Mouse (Mus musculus): ENCODE measurements around the gene F12. TPM values are rescaled to one million over a fixed set of nuclear protein-coding genes. Genes with fewer than 3 reads are reported as not detected.

Gene F12
- total and polyA plus RNA-seq, 3 experiments: not detected

- Histone ChIP-seq H3K4me1 (ENCODE audit: control insufficient read depth in 1 of 2, insufficient read depth in 2 of 2, low read length in 2 of 2) (0 out of 4 replicates have a peak, but pooled peaks cover 0 to 3% of the 10 kb centered on the region in 2 experiments), H3K4me3 (ENCODE audit: control insufficient read depth in 1 of 2, insufficient read depth in 1 of 2, low read depth in 2 of 2, low read length in 2 of 2) (peak overlapping the region; percentile 36 to 45), H3K27me3 (ENCODE audit: control insufficient read depth in 1 of 2, insufficient read depth in 2 of 2, low read length in 2 of 2) (peaks cover 2 to 6% of the 10 kb centered on the region in 2 experiments; a peak in 2 of 4 replicates), H3K79me2 (ENCODE audit: control insufficient read depth, insufficient read depth, low read length, poor library complexity) (no peaks in the 10 kb centered on the region), H3K9me3 (replicated peaks; ENCODE audit: insufficient read depth, low read length) (no peaks in the 10 kb centered on the region), H3K27ac (ENCODE audit: control insufficient read depth, low read depth, low read length) (peak overlapping the region; percentile 31; the same call in 1 of the 2 replicates), H3K9ac (ENCODE audit: control insufficient read depth, low read depth, low read length, poor library complexity, severe bottlenecking) (peak overlapping the region; percentile 56), H3K36me3 (ENCODE audit: control insufficient read depth in 1 of 2, insufficient read depth in 2 of 2, low read length in 2 of 2) (no peaks in the 10 kb centered on the region)
- TF ChIP-seq NRF1 (IDR thresholded peaks at IDR 0.05; ENCODE audit: insufficient read depth, low read depth, low read length, poor library complexity, severe bottlenecking) (no peak), MYB (IDR thresholded peaks at IDR 0.05; ENCODE audit: low read depth, low read length) (no peak), POLR2A (IDR thresholded peaks at IDR 0.05; ENCODE audit: control insufficient read depth in 1 of 2, insufficient read depth in 1 of 2, low read depth in 1 of 2, low read length in 2 of 2, poor library complexity in 1 of 2) (0 out of 4 replicates have a peak, but pooled peaks of 1 of the 2 experiments have one; percentile 11), KAT2A (conservative IDR thresholded peaks at IDR 0.05; ENCODE audit: low read depth, low read length) (no peak)
- DNase-seq (ENCODE audit: low read depth, low spot score): no peak
Measured at GRCm38 (mm10) chr13:55405783-55406390, 20.7 kb downstream of the F12 start.

DNA sequence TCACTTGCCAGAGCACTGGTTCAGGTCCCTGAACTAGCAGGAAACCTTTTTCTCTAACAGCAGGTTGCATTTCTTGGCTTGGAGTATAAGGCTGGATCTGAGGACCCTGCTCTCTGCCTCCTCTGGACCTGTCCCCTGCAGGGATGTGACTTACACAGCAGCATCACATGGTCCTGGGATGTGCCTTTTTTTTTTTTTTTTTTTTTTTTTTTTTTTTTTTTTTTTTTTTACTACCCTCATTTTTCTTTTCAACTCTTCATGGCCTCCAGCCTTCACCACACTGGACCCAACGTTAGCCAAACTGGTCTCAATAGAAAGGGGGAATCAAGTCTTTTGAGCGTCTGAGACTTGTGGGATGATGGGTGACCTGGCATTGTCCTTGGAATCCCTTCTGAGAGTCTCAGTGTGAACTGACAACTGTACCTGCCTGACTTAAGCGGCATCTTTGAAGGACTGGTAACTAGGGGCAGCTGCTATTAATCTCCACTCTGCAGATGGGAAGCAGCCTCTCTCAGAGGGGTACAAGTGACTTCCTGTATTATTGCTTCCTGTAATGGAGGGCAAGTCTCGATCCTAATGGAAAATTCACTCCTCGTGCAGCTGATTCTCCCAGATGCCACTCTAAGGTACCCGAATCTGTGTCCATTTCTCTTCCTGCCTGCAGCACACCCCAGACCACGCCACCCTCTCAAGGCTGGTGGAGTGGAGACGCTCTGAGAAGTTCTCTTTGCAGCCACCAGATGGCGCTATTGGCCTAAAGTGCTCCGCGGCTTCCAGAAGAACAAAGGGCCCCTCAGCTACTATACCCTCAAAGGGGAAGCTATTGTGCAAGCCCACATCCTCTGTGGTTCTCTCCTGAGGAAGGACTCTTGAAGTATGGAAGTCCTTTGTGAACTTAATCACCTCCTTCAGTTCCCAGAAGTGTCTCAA is 21.5 kb downstream of the F12 start:
- Histone ChIP-seq H3K4me3 (ENCODE audit: control insufficient read depth in 1 of 2, insufficient read depth in 1 of 2, low read depth in 2 of 2, low read length in 2 of 2) (peak overlapping the region; percentile 36 to 45), H3K27ac (ENCODE audit: control insufficient read depth, low read depth, low read length) (peak overlapping the region; percentile 31; the same call in 1 of the 2 replicates), H3K9ac (ENCODE audit: control insufficient read depth, low read depth, low read length, poor library complexity, severe bottlenecking) (peak overlapping the region; percentile 56), H3K36me3 (ENCODE audit: control insufficient read depth in 1 of 2, insufficient read depth in 2 of 2, low read length in 2 of 2) (no peaks in the 10 kb centered on the region), H3K9me3 (replicated peaks; ENCODE audit: insufficient read depth, low read length) (no peaks in the 10 kb centered on the region), H3K79me2 (ENCODE audit: control insufficient read depth, insufficient read depth, low read length, poor library complexity) (no peaks in the 10 kb centered on the region), H3K4me1 (ENCODE audit: control insufficient read depth in 1 of 2, insufficient read depth in 2 of 2, low read length in 2 of 2) (0 out of 4 replicates have a peak, but pooled peaks cover 0 to 3% of the 10 kb centered on the region in 2 experiments), H3K27me3 (ENCODE audit: control insufficient read depth in 1 of 2, insufficient read depth in 2 of 2, low read length in 2 of 2) (peaks cover 2 to 10% of the 10 kb centered on the region in 2 experiments; a peak in 3 of 4 replicates)
- DNase-seq (ENCODE audit: low read depth, low spot score): peak; percentile 92
- TF ChIP-seq ZKSCAN1 (IDR thresholded peaks at IDR 0.05; ENCODE audit: low read depth, low read length): no peak
- TF ChIP-seq GATA1 (IDR thresholded peaks at IDR 0.05; ENCODE audit: low read depth, low read length): no peak
- TF ChIP-seq CTCF (IDR thresholded peaks at IDR 0.05 in 2 of 3, conservative IDR thresholded peaks at IDR 0.05 in 1 of 3; ENCODE audit: control insufficient read depth in 1 of 3, insufficient read depth in 1 of 3, low read depth in 2 of 3, low read length in 3 of 3, poor library complexity in 1 of 3, severe bottlenecking in 1 of 3): peak; percentile 92 to 100 (median 99); a peak in 5 of 6 replicates
- no peak for TF ChIP-seq E2F4 (IDR thresholded peaks at IDR 0.05; ENCODE audit: borderline replicate concordance, low read depth, low read length)
- TF ChIP-seq MYC (IDR thresholded peaks at IDR 0.05; ENCODE audit: low read depth, low read length): peak; percentile 39; the same call in 1 of the 2 replicates
- peak; percentile 40 for TF ChIP-seq TAL1 (IDR thresholded peaks at IDR 0.05; ENCODE audit: low read length)
- TF ChIP-seq POLR2AphosphoS5 (IDR thresholded peaks at IDR 0.05; ENCODE audit: borderline replicate concordance, low read depth, low read length): no peak
- TF ChIP-seq GABPA (IDR thresholded peaks at IDR 0.05; ENCODE audit: low read depth, low read length): no peak
- TF ChIP-seq RAD21 (IDR thresholded peaks at IDR 0.05; ENCODE audit: low read depth, low read length): peak; percentile 97
- no peak for TF ChIP-seq MEF2A (IDR thresholded peaks at IDR 0.05; ENCODE audit: extremely low read depth, insufficient replicate concordance, low read depth, low read length, poor library complexity, severe bottlenecking)
- no peak for TF ChIP-seq USF2 (IDR thresholded peaks at IDR 0.05; ENCODE audit: borderline replicate concordance in 1 of 2, insufficient read depth in 1 of 2, low read depth in 1 of 2, low read length in 2 of 2)
- TF ChIP-seq TBP (IDR thresholded peaks at IDR 0.05; ENCODE audit: low read depth, low read length): peak; percentile 72; the same call in 1 of the 2 replicates
- TF ChIP-seq MAZ (IDR thresholded peaks at IDR 0.05; ENCODE audit: low read depth, low read length): peak; percentile 62; the same call in 1 of the 2 replicates
- no peak for TF ChIP-seq NELFE (IDR thresholded peaks at IDR 0.05; ENCODE audit: low read depth, low read length)
- TF ChIP-seq SIN3A (IDR thresholded peaks at IDR 0.05; ENCODE audit: low read length): peak; percentile 72; the same call in 1 of the 2 replicates
- peak; percentile 23; the same call in 1 of the 2 replicates for TF ChIP-seq TCF12 (IDR thresholded peaks at IDR 0.05; ENCODE audit: low read depth, low read length)
- TF ChIP-seq KAT2A (conservative IDR thresholded peaks at IDR 0.05; ENCODE audit: low read depth, low read length): no peak
- peak; percentile 98 for TF ChIP-seq SMC3 (IDR thresholded peaks at IDR 0.05; ENCODE audit: low read depth, low read length)
- peak; percentile 94 for TF ChIP-seq ZC3H11A (IDR thresholded peaks at IDR 0.05; ENCODE audit: low read depth, low read length)
- 0 out of 2 replicates have a peak, but pooled peaks have one; percentile 18 for TF ChIP-seq ELF1 (IDR thresholded peaks at IDR 0.05; ENCODE audit: low read depth, low read length)
- TF ChIP-seq MXI1 (IDR thresholded peaks at IDR 0.05; ENCODE audit: low read depth, low read length): no peak; the same call in 1 of the 2 replicates
- no peak; the same call in 1 of the 2 replicates for TF ChIP-seq HCFC1 (IDR thresholded peaks at IDR 0.05; ENCODE audit: low read depth, low read length)
- TF ChIP-seq POLR2A (IDR thresholded peaks at IDR 0.05; ENCODE audit: control insufficient read depth in 1 of 2, insufficient read depth in 1 of 2, low read depth in 1 of 2, low read length in 2 of 2, poor library complexity in 1 of 2): peak; percentile 11 to 47; a peak in 1 of 4 replicates
- no peak for TF ChIP-seq EP300 (IDR thresholded peaks at IDR 0.05; ENCODE audit: low read depth in 1 of 2, low read length in 2 of 2)

Measured in MEL (cell line).